Mouse (Mus musculus): Measurements from ENCODE around the gene Rab29. TPM values are rescaled to one million over a fixed set of nuclear protein-coding genes. Genes with fewer than 3 reads are reported as not detected.

Rab29 gene
- polyA plus RNA-seq, 1 experiment from 2014 or later = 11.6 TPM

GRCm38 (mm10) chr1:131830561-131830960 is 36.5 kb upstream of the Rab29 start:
- no peak overlapping the region for H3K4me3 ChIP-seq
- peaks cover 43% of the 10 kb centered on the region for H3K36me3 ChIP-seq
- no peak overlapping the region for H3K27ac ChIP-seq
- H3K4me1 ChIP-seq = peaks cover 31% of the 10 kb centered on the region
- 83% methylated on average over 15 of the region's 15 CpGs for WGBS
- no peaks in the 10 kb centered on the region for H3K9me3 ChIP-seq
- H3K27me3 ChIP-seq (ENCODE audit: insufficient read depth, poor library complexity, severe bottlenecking) = 0 out of 2 replicates have a peak, but pooled peaks cover 4% of the 10 kb centered on the region
- no peak for DNase-seq (ENCODE audit: low spot score)

GRCm38 (mm10) chr1:131830971-131831641 is 35.9 kb upstream of the Rab29 start:
- no peak overlapping the region for H3K27ac ChIP-seq
- peaks cover 31% of the 10 kb centered on the region for H3K4me1 ChIP-seq
- no peaks in the 10 kb centered on the region for H3K9me3 ChIP-seq
- WGBS = 77% methylated on average over 8 of the region's 8 CpGs
- 0 out of 2 replicates have a peak, but pooled peaks cover 4% of the 10 kb centered on the region for H3K27me3 ChIP-seq (ENCODE audit: insufficient read depth, poor library complexity, severe bottlenecking)
- H3K36me3 ChIP-seq = peaks cover 48% of the 10 kb centered on the region
- no peak overlapping the region for H3K4me3 ChIP-seq
- DNase-seq (ENCODE audit: low spot score) = no peak

- 81% methylated on average over 3 of the region's 3 CpGs for WGBS
- no peak for DNase-seq (ENCODE audit: low spot score)
- Histone ChIP-seq H3K4me1 (peaks cover 10% of the 10 kb centered on the region; the same call in 1 of the 2 replicates), H3K9me3 (no peaks in the 10 kb centered on the region), H3K27ac (no peak overlapping the region), H3K36me3 (peaks cover 64% of the 10 kb centered on the region), H3K4me3 (no peak overlapping the region), H3K27me3 (ENCODE audit: insufficient read depth, poor library complexity, severe bottlenecking) (no peaks in the 10 kb centered on the region)
Measured at GRCm38 (mm10) chr1:131837035-131837434, 30.0 kb upstream of the Rab29 start.

GRCm38 (mm10) chr1:131838542-131838941 is 28.5 kb upstream of the Rab29 start:
- peaks cover 6% of the 10 kb centered on the region; the same call in 1 of the 2 replicates for H3K4me1 ChIP-seq
- WGBS = 71% methylated on average over 5 of the region's 5 CpGs

GRCm38 (mm10) chr1:131839279-131839678 is 27.7 kb upstream of the Rab29 start:
- H3K36me3 ChIP-seq = peaks cover 73% of the 10 kb centered on the region
- no peak for DNase-seq (ENCODE audit: low spot score)
- H3K27ac ChIP-seq = no peak overlapping the region
- no peaks in the 10 kb centered on the region for H3K9me3 ChIP-seq
- no peaks in the 10 kb centered on the region for H3K27me3 ChIP-seq (ENCODE audit: insufficient read depth, poor library complexity, severe bottlenecking)
- no peak overlapping the region for H3K4me3 ChIP-seq
- peaks cover under 1% of the 10 kb centered on the region; the same call in 1 of the 2 replicates for H3K4me1 ChIP-seq
- 65% methylated on average over 2 of the region's 2 CpGs for WGBS

More at GRCm38 (mm10) chr1:131838542-131838941, 28.5 kb upstream of the Rab29 start:
- H3K27ac ChIP-seq = no peak overlapping the region
- no peak overlapping the region for H3K4me3 ChIP-seq
- H3K27me3 ChIP-seq (ENCODE audit: insufficient read depth, poor library complexity, severe bottlenecking) = no peaks in the 10 kb centered on the region
- peaks cover 73% of the 10 kb centered on the region for H3K36me3 ChIP-seq
- H3K9me3 ChIP-seq = no peaks in the 10 kb centered on the region
- DNase-seq (ENCODE audit: low spot score) = no peak

GRCm38 (mm10) chr1:131842221-131842620 is 24.8 kb upstream of the Rab29 start:
- Histone ChIP-seq H3K27me3 (ENCODE audit: insufficient read depth, poor library complexity, severe bottlenecking) (no peaks in the 10 kb centered on the region), H3K4me1 (no peaks in the 10 kb centered on the region; the same call in 1 of the 2 replicates), H3K4me3 (no peak overlapping the region), H3K9me3 (no peaks in the 10 kb centered on the region), H3K27ac (no peak overlapping the region), H3K36me3 (peaks cover 80% of the 10 kb centered on the region)
- DNase-seq (ENCODE audit: low spot score) = no peak
- 79% methylated on average over 4 of the region's 4 CpGs for WGBS

- no peaks in the 10 kb centered on the region for H3K27me3 ChIP-seq (ENCODE audit: insufficient read depth, poor library complexity, severe bottlenecking)
- H3K36me3 ChIP-seq = peaks cover 89% of the 10 kb centered on the region
- 90% methylated on average over 10 of the region's 10 CpGs for WGBS
- no peaks in the 10 kb centered on the region for H3K9me3 ChIP-seq
- no peak overlapping the region for H3K4me3 ChIP-seq
- H3K4me1 ChIP-seq = no peaks in the 10 kb centered on the region; the same call in 1 of the 2 replicates
- H3K27ac ChIP-seq = no peak overlapping the region
- DNase-seq (ENCODE audit: low spot score) = no peak
Measured at GRCm38 (mm10) chr1:131843758-131844157, 23.3 kb upstream of the Rab29 start.

GRCm38 (mm10) chr1:131844883-131845282 is 22.1 kb upstream of the Rab29 start:
- Histone ChIP-seq H3K4me1 (no peaks in the 10 kb centered on the region; the same call in 1 of the 2 replicates), H3K27me3 (ENCODE audit: insufficient read depth, poor library complexity, severe bottlenecking) (no peaks in the 10 kb centered on the region), H3K9me3 (no peaks in the 10 kb centered on the region), H3K36me3 (peaks cover 78% of the 10 kb centered on the region), H3K4me3 (no peak overlapping the region), H3K27ac (no peak overlapping the region)
- 85% methylated on average over 8 of the region's 8 CpGs for WGBS
- DNase-seq (ENCODE audit: low spot score) = no peak

- Histone ChIP-seq H3K4me3 (no peak overlapping the region), H3K27me3 (ENCODE audit: insufficient read depth, poor library complexity, severe bottlenecking) (no peaks in the 10 kb centered on the region), H3K4me1 (no peaks in the 10 kb centered on the region; the same call in 1 of the 2 replicates), H3K27ac (no peak overlapping the region), H3K9me3 (no peaks in the 10 kb centered on the region), H3K36me3 (peaks cover 64% of the 10 kb centered on the region)
- WGBS = 73% methylated on average over 5 of the region's 5 CpGs
- DNase-seq (ENCODE audit: low spot score) = no peak
Measured at GRCm38 (mm10) chr1:131846255-131846654, 20.8 kb upstream of the Rab29 start.

- no peak overlapping the region for H3K4me3 ChIP-seq
- no peaks in the 10 kb centered on the region for H3K36me3 ChIP-seq
- no peaks in the 10 kb centered on the region for H3K9me3 ChIP-seq
- H3K27ac ChIP-seq = no peak overlapping the region
- no peaks in the 10 kb centered on the region for H3K27me3 ChIP-seq (ENCODE audit: insufficient read depth, poor library complexity, severe bottlenecking)
- 64% methylated on average over 4 of the region's 4 CpGs for WGBS
- DNase-seq (ENCODE audit: low spot score) = no peak
- H3K4me1 ChIP-seq = no peaks in the 10 kb centered on the region
Measured at GRCm38 (mm10) chr1:131861811-131862210, 5.2 kb upstream of the Rab29 start.

- Histone ChIP-seq H3K36me3 (no peaks in the 10 kb centered on the region), H3K27ac (no peak overlapping the region), H3K9me3 (no peaks in the 10 kb centered on the region), H3K4me3 (no peak overlapping the region), H3K4me1 (peaks cover 7% of the 10 kb centered on the region), H3K27me3 (ENCODE audit: insufficient read depth, poor library complexity, severe bottlenecking) (no peaks in the 10 kb centered on the region; the same call in 1 of the 2 replicates)
- DNase-seq (ENCODE audit: low spot score) = no peak
- whole genome bisulfite sequencing = 75% methylated on average over 5 of the region's 5 CpGs
Measured at GRCm38 (mm10) chr1:131865596-131865995, 1.4 kb upstream of the Rab29 start.

GRCm38 (mm10) chr1:131866304-131866999 is 572 bp upstream of the Rab29 start:
- Histone ChIP-seq H3K27ac (no peak overlapping the region), H3K9me3 (no peaks in the 10 kb centered on the region), H3K4me1 (peaks cover 7% of the 10 kb centered on the region), H3K4me3 (peak overlapping the region; percentile 76; the same call in 1 of the 2 replicates), H3K36me3 (no peaks in the 10 kb centered on the region), H3K27me3 (ENCODE audit: insufficient read depth, poor library complexity, severe bottlenecking) (no peaks in the 10 kb centered on the region; the same call in 1 of the 2 replicates)
- no peak for DNase-seq (ENCODE audit: low spot score)
- WGBS = 75% methylated on average over 6 of the region's 6 CpGs

- no peaks in the 10 kb centered on the region; the same call in 1 of the 2 replicates for H3K27me3 ChIP-seq (ENCODE audit: insufficient read depth, poor library complexity, severe bottlenecking)
- DNase-seq (ENCODE audit: low spot score) = no peak
- H3K9me3 ChIP-seq = no peaks in the 10 kb centered on the region
- peak overlapping the region; percentile 76 for H3K4me3 ChIP-seq
- whole genome bisulfite sequencing = 22% methylated on average over 10 of the region's 10 CpGs
- H3K36me3 ChIP-seq = no peaks in the 10 kb centered on the region
- H3K4me1 ChIP-seq = peaks cover 7% of the 10 kb centered on the region
- peak overlapping the region; percentile 87 for H3K27ac ChIP-seq
Measured at GRCm38 (mm10) chr1:131867946-131868290, 894 bp downstream of the Rab29 start.

Data from heart, embryonic 10.5 days (tissue).